Mouse (Mus musculus) forebrain, embryonic 13.5 days (tissue): ENCODE measurements around the gene Rtel1. TPM values are rescaled to one million over a fixed set of nuclear protein-coding genes. Genes with fewer than 3 reads are reported as not detected.
"Not testable (repeated sequence)": the region's sequence is repeated elsewhere in the genome, so short reads cannot be mapped to it uniquely, and the experiment has no call there.

Source experiments
- ATAC-seq: fragments of 200-750 bp; cut with Nextera tagmentation; 2 replicates; pipeline ENCODE4 v1.8.0; 2017
- H3K27ac ChIP-seq: fragments of 300-500 bp; sonication (generic); 2 replicates; pipeline ENCODE4 v1.5.1; 2015; ENCODE audit warnings: inconsistent platforms, mild to moderate bottlenecking, moderate library complexity
- H3K27me3 ChIP-seq: fragments of 300-500 bp; sonication (generic); 2 replicates; pipeline ENCODE4 v1.6.1; 2015; ENCODE audit warnings: mild to moderate bottlenecking, inconsistent platforms
- H3K36me3 ChIP-seq: fragments of 300-500 bp; sonication (generic); 2 replicates; pipeline ENCODE4 v1.6.1; 2015; ENCODE audit warnings: mild to moderate bottlenecking, inconsistent platforms; ENCODE audit not compliant: poor library complexity, severe bottlenecking
- H3K4me1 ChIP-seq: fragments of 300-500 bp; sonication (generic); 2 replicates; pipeline ENCODE4 v1.6.1; 2015; ENCODE audit warnings: inconsistent platforms
- H3K4me2 ChIP-seq: fragments of 300-500 bp; sonication (generic); 2 replicates; pipeline ENCODE4 v1.6.1; 2015; ENCODE audit warnings: inconsistent platforms, mild to moderate bottlenecking, moderate library complexity
- H3K4me3 ChIP-seq: fragments of 300-500 bp; sonication (generic); 2 replicates; pipeline ENCODE4 v1.5.1; 2015; ENCODE audit warnings: mild to moderate bottlenecking, inconsistent platforms
- H3K9ac ChIP-seq: fragments of 300-500 bp; sonication (generic); 2 replicates; pipeline ENCODE4 v1.6.1; 2015; ENCODE audit warnings: mild to moderate bottlenecking, inconsistent platforms
- H3K9me3 ChIP-seq: fragments of 300-500 bp; sonication (generic); replicated peaks from 2 replicates; pipeline ENCODE4 v1.6.1; 2016; ENCODE audit warnings: inconsistent platforms
- WGBS: fragments of 180-500 bp; shearing (Covaris S2); methylation state at CpG from one replicate; pipeline ENCODE4 v1.1.7; 2015; 5-methylcytosine and 5-hydroxymethylcytosine counted together
- polyA plus RNA-seq: library from polyadenylated mRNA; unstranded; fragments of >200 nt; fragmentation: Nextera tagmentation; extraction: Ambion mirVana; gene quantifications from 2 replicates; pipeline ENCODE4 v1.2.1, GENCODE M21; 2015

Gene Rtel1
- polyA plus RNA-seq, result 35.9 and 49.3 TPM in 2 replicates

GRCm38 (mm10) chr2:181319248-181320102 lies at the start of gene Rtel1:
TSS of gene Rtel1 (plus strand) at chr2:181319739.
- ATAC-seq, result peak; percentile 92
- peaks cover 3% of the 10 kb centered on the region; the same call in 1 of the 2 replicates for H3K27me3 ChIP-seq
- H3K4me2 ChIP-seq, result peak within 1 kb of the TSS; percentile 79
- peak within 1 kb of the TSS; percentile 67 for H3K9ac ChIP-seq
- 6% methylated on average over 40 of the region's 40 CpGs for WGBS
- H3K36me3 ChIP-seq, result peaks cover 24% of the 10 kb centered on the region
- peaks cover 21% of the 10 kb centered on the region for H3K4me1 ChIP-seq
- H3K4me3 ChIP-seq, result peak within 1 kb of the TSS; percentile 64
- H3K27ac ChIP-seq, result no peak within 1 kb of the TSS; the same call in 1 of the 2 replicates
- H3K9me3 ChIP-seq, result no peaks in the 10 kb centered on the region

GRCm38 (mm10) chr2:181272092-181272491 lies 47.4 kb upstream of the Rtel1 start:
- ATAC-seq, result no peak
- H3K9me3 ChIP-seq, result no peaks in the 10 kb centered on the region
- H3K4me3 ChIP-seq, result no peak overlapping the region
- H3K27ac ChIP-seq, result no peak overlapping the region
- no peaks in the 10 kb centered on the region for H3K4me1 ChIP-seq
- peaks cover 76% of the 10 kb centered on the region for H3K36me3 ChIP-seq
- no peak overlapping the region for H3K4me2 ChIP-seq
- H3K9ac ChIP-seq, result no peak overlapping the region
- no peaks in the 10 kb centered on the region for H3K27me3 ChIP-seq
- WGBS, result 100% methylated on average over 2 of the region's 2 CpGs

GRCm38 (mm10) chr2:181273829-181274228 lies 45.7 kb upstream of the Rtel1 start:
- Histone ChIP-seq H3K4me3 (no peak overlapping the region), H3K4me1 (no peaks in the 10 kb centered on the region), H3K27ac (no peak overlapping the region), H3K9ac (no peak overlapping the region), H3K36me3 (peaks cover 79% of the 10 kb centered on the region), H3K4me2 (no peak overlapping the region), H3K27me3 (no peaks in the 10 kb centered on the region), H3K9me3 (no peaks in the 10 kb centered on the region)
- 94% methylated on average over 2 of the region's 2 CpGs for WGBS
- no peak for ATAC-seq

- H3K36me3 ChIP-seq, result peaks cover 73% of the 10 kb centered on the region
- no peak overlapping the region for H3K27ac ChIP-seq
- no peaks in the 10 kb centered on the region for H3K4me1 ChIP-seq
- 86% methylated on average over 4 of the region's 4 CpGs for WGBS
- H3K4me2 ChIP-seq, result no peak overlapping the region
- no peak overlapping the region for H3K9ac ChIP-seq
- H3K9me3 ChIP-seq, result no peaks in the 10 kb centered on the region
- no peak for ATAC-seq
- no peaks in the 10 kb centered on the region for H3K27me3 ChIP-seq
- no peak overlapping the region for H3K4me3 ChIP-seq
Observed at GRCm38 (mm10) chr2:181274639-181275038, 44.9 kb upstream of the Rtel1 start.

DNA sequence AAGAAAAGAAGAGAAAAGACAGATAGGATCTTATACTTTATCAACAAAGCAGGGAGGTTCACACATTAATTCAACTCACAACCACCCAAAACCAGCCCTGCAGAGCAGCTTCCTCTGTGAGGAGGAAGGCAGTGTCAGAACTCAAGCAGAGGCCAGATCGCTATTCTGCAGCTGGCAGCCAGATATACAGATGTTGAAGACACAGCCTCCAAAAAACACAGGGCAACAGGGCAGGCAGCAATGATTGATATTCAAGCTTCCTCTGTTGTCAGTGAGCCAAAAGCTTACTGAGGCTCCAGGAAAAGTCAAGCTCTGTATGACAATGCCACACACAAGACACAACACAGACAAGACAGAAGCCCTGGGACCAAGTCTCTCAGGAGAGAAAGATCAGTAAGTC lies 42.8 kb upstream of the Rtel1 start:
- 100% methylated on average over 1 of the region's 1 CpGs for WGBS
- no peak for ATAC-seq
- peaks cover 67% of the 10 kb centered on the region for H3K36me3 ChIP-seq
- H3K4me1 ChIP-seq, result no peaks in the 10 kb centered on the region
- H3K9ac ChIP-seq, result no peak overlapping the region
- no peak overlapping the region for H3K27ac ChIP-seq
- no peak overlapping the region for H3K4me3 ChIP-seq
- H3K27me3 ChIP-seq, result no peaks in the 10 kb centered on the region
- no peaks in the 10 kb centered on the region for H3K9me3 ChIP-seq
- no peak overlapping the region for H3K4me2 ChIP-seq

- no peaks in the 10 kb centered on the region for H3K4me1 ChIP-seq
- no peak overlapping the region for H3K4me3 ChIP-seq
- no peak overlapping the region for H3K27ac ChIP-seq
- no peaks in the 10 kb centered on the region for H3K9me3 ChIP-seq
- no peak for ATAC-seq
- no peak overlapping the region for H3K4me2 ChIP-seq
- no peaks in the 10 kb centered on the region for H3K27me3 ChIP-seq
- H3K9ac ChIP-seq, result no peak overlapping the region
- WGBS, result 93% methylated on average over 3 of the region's 3 CpGs
- H3K36me3 ChIP-seq, result peaks cover 61% of the 10 kb centered on the region
Observed at GRCm38 (mm10) chr2:181277866-181278265, 41.7 kb upstream of the Rtel1 start.

DNA sequence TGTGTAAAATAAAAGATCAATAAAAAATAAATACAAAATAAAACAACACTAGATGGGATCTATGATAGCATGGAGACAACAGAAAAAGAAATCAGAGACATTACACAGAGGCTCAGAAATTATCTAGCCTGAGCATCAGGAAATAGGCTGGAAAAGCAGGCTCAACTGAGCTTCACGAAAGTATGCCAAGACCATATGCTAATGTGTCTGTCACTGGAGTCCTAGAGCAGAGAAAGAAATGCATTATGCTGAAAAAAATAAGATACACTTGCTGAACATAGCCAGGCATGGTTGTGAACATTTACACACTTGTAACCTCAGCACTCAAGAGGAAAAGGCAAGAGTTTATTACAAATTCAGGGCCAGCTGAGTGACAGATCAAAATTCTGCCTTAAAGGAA lies 39.6 kb upstream of the Rtel1 start:
- ATAC-seq, result no peak
- H3K9ac ChIP-seq, result no peak overlapping the region
- peaks cover 58% of the 10 kb centered on the region for H3K36me3 ChIP-seq
- 68% methylated on average over 1 of the region's 1 CpGs for WGBS
- H3K27me3 ChIP-seq, result no peaks in the 10 kb centered on the region
- no peak overlapping the region for H3K4me3 ChIP-seq
- no peaks in the 10 kb centered on the region for H3K9me3 ChIP-seq
- H3K27ac ChIP-seq, result no peak overlapping the region
- no peaks in the 10 kb centered on the region for H3K4me1 ChIP-seq
- H3K4me2 ChIP-seq, result no peak overlapping the region

- H3K4me2 ChIP-seq, result peak overlapping the region; percentile 67
- H3K4me1 ChIP-seq, result peaks cover 22% of the 10 kb centered on the region
- H3K9me3 ChIP-seq, result no peaks in the 10 kb centered on the region
- H3K9ac ChIP-seq, result peak overlapping the region; percentile 90
- no peak for ATAC-seq
- 50% methylated on average over 6 of the region's 6 CpGs for WGBS
- peak overlapping the region; percentile 64 for H3K4me3 ChIP-seq
- H3K27ac ChIP-seq, result peak overlapping the region; percentile 95
- H3K36me3 ChIP-seq, result peaks cover 23% of the 10 kb centered on the region
- H3K27me3 ChIP-seq, result no peaks in the 10 kb centered on the region
Observed at GRCm38 (mm10) chr2:181286629-181287337, 32.8 kb upstream of the Rtel1 start.

- WGBS, result under 1% methylated on average over 22 of the region's 71 CpGs
- peaks cover 23% of the 10 kb centered on the region for H3K36me3 ChIP-seq
- peak; percentile 81 for ATAC-seq
- H3K27me3 ChIP-seq, result no peaks in the 10 kb centered on the region
- peak overlapping the region; percentile 67 for H3K4me2 ChIP-seq
- H3K9ac ChIP-seq, result peak overlapping the region; percentile 90
- H3K4me1 ChIP-seq, result peaks cover 22% of the 10 kb centered on the region
- peak overlapping the region; percentile 95 for H3K27ac ChIP-seq
- no peaks in the 10 kb centered on the region for H3K9me3 ChIP-seq
- H3K4me3 ChIP-seq, result peak overlapping the region; percentile 64
Observed at GRCm38 (mm10) chr2:181287338-181287957, 32.1 kb upstream of the Rtel1 start.

DNA sequence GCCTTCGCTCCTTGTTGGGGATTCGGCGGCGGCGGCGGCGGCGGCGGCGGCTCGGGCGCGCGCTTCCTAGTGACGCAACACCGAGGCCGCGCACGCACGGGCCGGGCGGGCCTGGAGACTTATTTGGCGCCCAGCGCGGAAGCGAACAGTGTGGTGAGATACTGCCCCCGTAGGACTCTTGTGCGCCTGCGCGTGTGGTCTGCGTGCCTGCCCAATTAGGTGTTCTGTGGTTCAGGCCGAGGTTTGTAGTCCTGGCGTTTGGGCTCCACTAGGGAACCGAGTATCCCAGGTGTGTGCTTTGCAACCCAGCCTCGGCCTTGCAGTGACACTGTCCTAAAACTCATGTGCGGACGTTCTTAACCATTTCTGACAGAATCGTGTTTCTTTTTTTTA lies 31.6 kb upstream of the Rtel1 start, which contains the start of gene Gmeb2:
TSS of gene Gmeb2 (minus strand) at position 78 of the 393 bp plus-strand sequence.
- Histone ChIP-seq H3K4me3 (peak within 1 kb of the TSS; percentile 64), H3K4me1 (peaks cover 22% of the 10 kb centered on the region), H3K4me2 (peak within 1 kb of the TSS; percentile 67), H3K27ac (peak within 1 kb of the TSS; percentile 95), H3K9ac (peak within 1 kb of the TSS; percentile 90), H3K36me3 (peaks cover 23% of the 10 kb centered on the region)
- H3K27me3 ChIP-seq, H3K9me3 ChIP-seq: not testable (repeated sequence)
- 2% methylated on average over 35 of the region's 38 CpGs for WGBS
- peak; percentile 96 for ATAC-seq

DNA sequence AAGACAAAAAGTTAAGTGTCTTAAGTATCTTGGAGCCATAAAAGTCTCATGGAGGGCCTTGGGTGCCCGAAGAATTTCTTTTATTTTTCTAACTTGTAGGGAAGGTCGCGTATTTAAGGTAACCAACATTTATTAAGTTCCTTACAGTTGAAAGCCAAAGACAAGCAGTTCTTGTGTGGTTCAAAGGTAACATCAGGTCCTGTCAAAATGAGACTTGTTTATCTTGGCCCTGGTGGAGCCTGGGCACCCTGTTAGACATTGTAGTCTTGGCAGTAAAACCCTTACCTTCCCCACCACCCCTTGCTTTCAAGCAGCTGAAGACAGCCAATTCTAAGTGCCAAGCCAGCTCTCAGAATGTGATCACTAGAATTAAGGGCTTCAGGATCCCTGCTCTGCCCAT lies 30.8 kb upstream of the Rtel1 start:
- peak overlapping the region; percentile 14; the same call in 1 of the 2 replicates for H3K9ac ChIP-seq
- no peaks in the 10 kb centered on the region for H3K27me3 ChIP-seq
- peak overlapping the region; percentile 64 for H3K4me3 ChIP-seq
- peaks cover 17% of the 10 kb centered on the region for H3K36me3 ChIP-seq
- WGBS, result 91% methylated on average over 3 of the region's 3 CpGs
- H3K9me3 ChIP-seq, result no peaks in the 10 kb centered on the region
- ATAC-seq, result no peak
- H3K4me1 ChIP-seq, result peaks cover 22% of the 10 kb centered on the region
- no peak overlapping the region for H3K27ac ChIP-seq
- H3K4me2 ChIP-seq, result peak overlapping the region; percentile 62

DNA sequence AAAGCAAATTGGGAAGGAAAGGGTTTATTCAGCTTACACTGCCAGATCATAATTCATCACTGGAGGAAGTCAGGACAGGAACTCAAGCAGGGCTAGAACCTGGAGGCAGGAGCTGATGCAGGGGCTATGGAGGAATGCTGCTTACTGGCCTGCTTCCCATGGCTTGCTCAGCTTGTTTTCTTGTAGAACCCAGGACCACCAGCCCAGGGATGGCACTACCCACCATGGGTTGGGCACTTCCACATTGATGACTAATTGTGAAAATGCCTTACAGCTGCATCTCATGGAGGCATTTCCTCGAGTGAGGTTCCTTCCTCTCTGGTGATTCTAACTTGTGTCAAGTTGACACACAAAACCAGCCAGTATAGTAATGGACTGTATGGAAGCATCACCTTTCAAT lies 28.6 kb upstream of the Rtel1 start:
- 92% methylated on average over 1 of the region's 1 CpGs for whole genome bisulfite sequencing
- peaks cover 22% of the 10 kb centered on the region for H3K4me1 ChIP-seq

More for the DNA sequence above, 28.6 kb upstream of the Rtel1 start:
- no peak overlapping the region for H3K27ac ChIP-seq
- peaks cover 5% of the 10 kb centered on the region for H3K36me3 ChIP-seq
- ATAC-seq, result no peak
- no peaks in the 10 kb centered on the region for H3K9me3 ChIP-seq
- no peaks in the 10 kb centered on the region for H3K27me3 ChIP-seq
- no peak overlapping the region for H3K4me3 ChIP-seq
- H3K4me2 ChIP-seq, result no peak overlapping the region
- H3K9ac ChIP-seq, result no peak overlapping the region
